Mouse (Mus musculus) limb, embryonic 14.5 days (tissue): ENCODE measurements at regions not wholly inside any gene's neighbourhood (a gene's known extent, or its start where the extent isn't known, plus 50 kb on each side); places are given as distances from the start of the nearest gene placed in this dataset.

ENCODE experiments used
- ATAC-seq: fragments of 200-750 bp; cut with Nextera tagmentation; 2 replicates; pipeline ENCODE4 v1.8.0; 2017; ENCODE audit warnings: low read depth, moderate number of reproducible peaks, moderate TSS enrichment; ENCODE audit not compliant: low FRiP score
- DNase-seq: peaks from one replicate; pipeline ENCODE4 v3.0.0-alpha.2; 2015; ENCODE audit warnings: low spot score
- H3K27ac ChIP-seq: fragments of 300-500 bp; sonication (generic); replicated peaks from 2 replicates; pipeline ENCODE4 v1.5.1; 2014; ENCODE audit warnings: low read depth, mild to moderate bottlenecking, low read length, moderate library complexity, mixed read lengths
- H3K27me3 ChIP-seq: fragments of 300-500 bp; sonication (generic); 2 replicates; pipeline ENCODE4 v1.6.1; 2014; ENCODE audit warnings: low read length, mixed read lengths; ENCODE audit not compliant: control insufficient read depth, insufficient read depth
- H3K36me3 ChIP-seq: fragments of 300-500 bp; sonication (generic); 2 replicates; pipeline ENCODE4 v1.6.1; 2014; ENCODE audit warnings: mild to moderate bottlenecking, low read length, moderate library complexity, mixed read lengths; ENCODE audit not compliant: control insufficient read depth, insufficient read depth
- H3K4me1 ChIP-seq: fragments of 300-500 bp; sonication (generic); 2 replicates; pipeline ENCODE4 v1.6.1; 2014; ENCODE audit warnings: antibody characterized with exemption, low read length, mixed read lengths; ENCODE audit not compliant: control insufficient read depth, insufficient read depth
- H3K4me2 ChIP-seq: fragments of 300-500 bp; sonication (generic); replicated peaks from 2 replicates; pipeline ENCODE4 v1.6.1; 2014; ENCODE audit warnings: low read depth, mild to moderate bottlenecking, low read length, moderate library complexity; ENCODE audit not compliant: severe bottlenecking
- H3K4me3 ChIP-seq: fragments of 300-500 bp; sonication (generic); replicated peaks from 2 replicates; pipeline ENCODE4 v1.5.1; 2014; ENCODE audit warnings: low read length
- H3K9ac ChIP-seq: fragments of 300-500 bp; sonication (generic); 2 replicates; pipeline ENCODE4 v1.6.1; 2014; ENCODE audit warnings: mild to moderate bottlenecking, low read depth, low read length, moderate library complexity; ENCODE audit not compliant: severe bottlenecking
- H3K9me3 ChIP-seq: fragments of 300-500 bp; sonication (generic); 2 replicates; pipeline ENCODE4 v1.6.1; 2016; ENCODE audit warnings: low read length; ENCODE audit not compliant: control insufficient read depth
- POLR2A ChIP-seq: fragments of 200-500 bp; IDR thresholded peaks from 2 replicates; pipeline ENCODE4 v1.8.0; 2012; ENCODE audit warnings: inconsistent platforms, mild to moderate bottlenecking, moderate library complexity, borderline replicate concordance; ENCODE audit not compliant: insufficient read depth, insufficient read length; ENCODE audit errors: extremely low read depth
- WGBS: fragments of 180-500 bp; shearing (Covaris S2); extraction: QIAGEN DNeasy Blood & Tissue Kit; methylation state at CpG from one replicate; pipeline ENCODE4 v1.1.7; 2014; 5-methylcytosine and 5-hydroxymethylcytosine counted together

- Histone ChIP-seq H3K27me3 (no peaks in the 10 kb centered on the region), H3K4me1 (no peaks in the 10 kb centered on the region), H3K4me3 (no peak overlapping the region), H3K9me3 (no peaks in the 10 kb centered on the region), H3K36me3 (no peaks in the 10 kb centered on the region), H3K9ac (no peak overlapping the region), H3K4me2 (no peak overlapping the region), H3K27ac (no peak overlapping the region)
- no peak for DNase-seq
- no peak for ATAC-seq
- 86% methylated on average over 13 of the region's 13 CpGs for WGBS
- no peak for TF ChIP-seq POLR2A
Observed at GRCm38 (mm10) chr16:24331446-24332020, 61.8 kb upstream of the Lpp start.

GRCm38 (mm10) chr16:24326571-24326970, 66.7 kb upstream of the Lpp start:
- H3K27ac ChIP-seq, result no peak overlapping the region
- WGBS, result 78% methylated on average over 4 of the region's 4 CpGs
- no peaks in the 10 kb centered on the region for H3K36me3 ChIP-seq
- no peak for ATAC-seq
- no peak for DNase-seq
- no peaks in the 10 kb centered on the region for H3K27me3 ChIP-seq
- H3K4me3 ChIP-seq, result no peak overlapping the region
- H3K9ac ChIP-seq, result no peak overlapping the region
- no peak overlapping the region for H3K4me2 ChIP-seq
- H3K4me1 ChIP-seq, result no peaks in the 10 kb centered on the region
- H3K9me3 ChIP-seq, result no peaks in the 10 kb centered on the region
- TF ChIP-seq POLR2A, result no peak

- DNase-seq (no peak), ATAC-seq (no peak)
- Histone ChIP-seq H3K4me1 (no peaks in the 10 kb centered on the region), H3K4me3 (no peak overlapping the region), H3K27ac (no peak overlapping the region), H3K9ac (no peak overlapping the region), H3K36me3 (no peaks in the 10 kb centered on the region), H3K9me3 (no peaks in the 10 kb centered on the region), H3K4me2 (no peak overlapping the region), H3K27me3 (no peaks in the 10 kb centered on the region)
- TF ChIP-seq POLR2A, result no peak
- WGBS, result 95% methylated on average over 5 of the region's 5 CpGs
Observed at GRCm38 (mm10) chr16:24326046-24326445, 67.3 kb upstream of the Lpp start.

GRCm38 (mm10) chr16:24324917-24325316, 68.4 kb upstream of the Lpp start:
- H3K27me3 ChIP-seq, result no peaks in the 10 kb centered on the region
- H3K27ac ChIP-seq, result no peak overlapping the region
- H3K9me3 ChIP-seq, result no peaks in the 10 kb centered on the region
- TF ChIP-seq POLR2A, result no peak
- DNase-seq (no peak), ATAC-seq (no peak)
- H3K36me3 ChIP-seq, result no peaks in the 10 kb centered on the region
- 75% methylated on average over 2 of the region's 2 CpGs for WGBS
- no peak overlapping the region for H3K9ac ChIP-seq
- no peaks in the 10 kb centered on the region for H3K4me1 ChIP-seq
- no peak overlapping the region for H3K4me3 ChIP-seq
- no peak overlapping the region for H3K4me2 ChIP-seq

GRCm38 (mm10) chr16:24318723-24319437, 74.4 kb upstream of the Lpp start:
- no peak for ATAC-seq
- DNase-seq, result no peak
- TF ChIP-seq POLR2A, result no peak
- Histone ChIP-seq H3K27me3 (no peaks in the 10 kb centered on the region), H3K9me3 (no peaks in the 10 kb centered on the region), H3K4me3 (no peak overlapping the region), H3K9ac (no peak overlapping the region), H3K36me3 (no peaks in the 10 kb centered on the region), H3K4me1 (no peaks in the 10 kb centered on the region), H3K27ac (no peak overlapping the region), H3K4me2 (no peak overlapping the region)
- 89% methylated on average over 8 of the region's 8 CpGs for WGBS
